Mouse (Mus musculus) liver, embryonic 16.5 days (tissue): Measurements from ENCODE around the gene St6galnac5. TPM values are rescaled to one million over a fixed set of nuclear protein-coding genes. Genes with fewer than 3 reads are reported as not detected.
A peak's percentile ranks its signal among the peaks of the same experiment; 100 is the strongest.

ENCODE experiments used
- ATAC-seq: fragments of 200-750 bp; cut with Nextera tagmentation; 2 replicates; pipeline ENCODE4 v1.8.0; 2017; ENCODE audit warnings: low read depth, mild to moderate bottlenecking, moderate number of reproducible peaks, moderate library complexity
- H3K27ac ChIP-seq: fragments of 300-500 bp; sonication (generic); 2 replicates; pipeline ENCODE4 v1.5.1; 2014; ENCODE audit warnings: mild to moderate bottlenecking, low read length
- H3K27me3 ChIP-seq: fragments of 300-500 bp; sonication (generic); 2 replicates; pipeline ENCODE4 v1.6.1; 2014; ENCODE audit warnings: low read depth, low read length, mixed read lengths; ENCODE audit not compliant: control insufficient read depth, insufficient read depth
- H3K36me3 ChIP-seq: fragments of 300-500 bp; sonication (generic); 2 replicates; pipeline ENCODE4 v1.6.1; 2014; ENCODE audit warnings: mild to moderate bottlenecking; ENCODE audit not compliant: control insufficient read depth, insufficient read depth
- H3K4me1 ChIP-seq: fragments of 300-500 bp; sonication (generic); 2 replicates; pipeline ENCODE4 v1.6.1; 2014; ENCODE audit warnings: low read depth, low read length, mixed read lengths; ENCODE audit not compliant: control insufficient read depth
- H3K4me2 ChIP-seq: fragments of 300-500 bp; sonication (generic); 2 replicates; pipeline ENCODE4 v1.6.1; 2014; ENCODE audit warnings: low read depth, low read length, mixed read lengths
- H3K4me3 ChIP-seq: fragments of 300-500 bp; sonication (generic); 2 replicates; pipeline ENCODE4 v1.5.1; 2014; ENCODE audit warnings: low read depth, mild to moderate bottlenecking, low read length
- H3K9ac ChIP-seq: fragments of 300-500 bp; sonication (generic); 2 replicates; pipeline ENCODE4 v1.6.1; 2014; ENCODE audit warnings: low read depth, low read length
- H3K9me3 ChIP-seq: fragments of 300-500 bp; sonication (generic); replicated peaks from 2 replicates; pipeline ENCODE4 v1.6.1; 2016; ENCODE audit warnings: low read length; ENCODE audit not compliant: control insufficient read depth
- WGBS: fragments of 180-500 bp; shearing (Covaris S2); extraction: QIAGEN DNeasy Blood & Tissue Kit; methylation state at CpG from one replicate; pipeline ENCODE4 v1.1.7; 2014; ENCODE audit not compliant: insufficient replicate concordance; 5-methylcytosine and 5-hydroxymethylcytosine counted together
- polyA plus RNA-seq: library from polyadenylated mRNA; unstranded; fragments of >200 nt; fragmentation: Nextera tagmentation; extraction: Ambion mirVana; gene quantifications from 2 replicates; pipeline ENCODE4 v1.2.1, GENCODE M21; 2015

The St6galnac5 gene
- polyA plus RNA-seq, 1 experiment from 2014 or later = 0.05 TPM

DNA sequence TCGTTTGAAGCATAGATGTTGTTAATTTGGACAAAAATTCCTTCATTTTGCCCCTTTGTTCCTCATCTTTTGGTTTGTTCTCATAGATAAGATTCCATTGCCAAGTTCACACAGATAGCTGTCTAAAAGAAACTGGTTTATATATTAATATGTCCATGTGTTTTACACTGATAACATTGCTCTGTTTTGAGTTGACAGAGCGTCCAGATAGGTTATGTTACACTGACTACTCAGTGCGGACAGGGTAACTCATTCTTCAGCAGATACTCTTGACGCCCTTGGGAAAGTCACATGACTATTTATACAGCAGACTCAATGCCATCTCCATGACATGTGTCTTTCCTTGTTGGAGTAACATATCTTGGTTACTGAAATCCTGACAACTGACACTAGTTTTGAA, 25.3 kb downstream of the St6galnac5 start:
- no peak overlapping the region for H3K9ac ChIP-seq
- no peaks in the 10 kb centered on the region for H3K27me3 ChIP-seq
- peak; percentile 27; the same call in 1 of the 2 replicates for ATAC-seq
- H3K4me1 ChIP-seq = no peaks in the 10 kb centered on the region
- H3K36me3 ChIP-seq = no peaks in the 10 kb centered on the region
- H3K27ac ChIP-seq = no peak overlapping the region
- no peaks in the 10 kb centered on the region for H3K9me3 ChIP-seq
- WGBS = 29% methylated on average over 4 of the region's 4 CpGs
- no peak overlapping the region for H3K4me2 ChIP-seq
- no peak overlapping the region for H3K4me3 ChIP-seq

- WGBS = 35% methylated on average over 5 of the region's 5 CpGs
- Histone ChIP-seq H3K27ac (no peak overlapping the region), H3K27me3 (no peaks in the 10 kb centered on the region), H3K4me1 (no peaks in the 10 kb centered on the region), H3K9ac (no peak overlapping the region), H3K4me3 (no peak overlapping the region), H3K9me3 (no peaks in the 10 kb centered on the region), H3K36me3 (no peaks in the 10 kb centered on the region), H3K4me2 (no peak overlapping the region)
- ATAC-seq = no peak
These were observed 26.0 kb downstream of the St6galnac5 start for GRCm38 (mm10) chr3:152956038-152956437.

GRCm38 (mm10) chr3:152951634-152952545, 30.2 kb downstream of the St6galnac5 start:
- Histone ChIP-seq H3K27ac (no peak overlapping the region), H3K9ac (no peak overlapping the region), H3K36me3 (no peaks in the 10 kb centered on the region), H3K27me3 (no peaks in the 10 kb centered on the region), H3K4me1 (no peaks in the 10 kb centered on the region; the same call in 1 of the 2 replicates), H3K4me3 (no peak overlapping the region), H3K4me2 (no peak overlapping the region), H3K9me3 (no peaks in the 10 kb centered on the region)
- WGBS = 26% methylated on average over 11 of the region's 11 CpGs
- ATAC-seq = no peak

DNA sequence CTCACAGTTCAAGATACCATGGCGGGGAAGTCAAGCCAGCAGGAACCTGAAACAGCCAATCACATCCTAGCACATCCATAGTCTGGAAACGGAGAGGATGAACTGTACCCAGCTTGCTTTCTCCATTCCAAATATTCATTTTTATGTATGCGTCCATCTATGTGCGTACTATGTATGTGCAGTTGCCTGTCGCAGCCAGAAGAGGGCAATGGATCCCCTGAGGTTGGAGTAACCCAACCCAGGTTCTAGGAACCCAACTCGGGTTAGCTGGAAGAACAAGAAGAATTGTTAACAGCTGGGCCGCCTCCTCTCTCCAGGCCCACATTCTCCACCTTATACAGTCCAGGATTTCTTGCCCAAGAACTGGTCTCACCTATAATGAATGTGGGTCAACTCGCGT, 31.1 kb downstream of the St6galnac5 start:
- ATAC-seq = no peak
- WGBS = 72% methylated on average over 9 of the region's 9 CpGs
- no peak overlapping the region for H3K27ac ChIP-seq
- no peak overlapping the region for H3K9ac ChIP-seq
- H3K27me3 ChIP-seq = no peaks in the 10 kb centered on the region
- no peak overlapping the region for H3K4me3 ChIP-seq
- no peaks in the 10 kb centered on the region for H3K9me3 ChIP-seq
- H3K36me3 ChIP-seq = no peaks in the 10 kb centered on the region
- H3K4me1 ChIP-seq = no peaks in the 10 kb centered on the region; the same call in 1 of the 2 replicates
- no peak overlapping the region for H3K4me2 ChIP-seq

- no peaks in the 10 kb centered on the region for H3K27me3 ChIP-seq
- H3K4me2 ChIP-seq = no peak overlapping the region
- H3K27ac ChIP-seq = no peak overlapping the region
- H3K4me1 ChIP-seq = no peaks in the 10 kb centered on the region; the same call in 1 of the 2 replicates
- no peaks in the 10 kb centered on the region for H3K9me3 ChIP-seq
- 0 out of 2 replicates have a peak, but pooled peaks have one; percentile 24 for ATAC-seq
- WGBS = 26% methylated on average over 5 of the region's 5 CpGs
- H3K36me3 ChIP-seq = no peaks in the 10 kb centered on the region
- no peak overlapping the region for H3K4me3 ChIP-seq
- no peak overlapping the region for H3K9ac ChIP-seq
These were observed 31.7 kb downstream of the St6galnac5 start for GRCm38 (mm10) chr3:152950299-152950698.

DNA sequence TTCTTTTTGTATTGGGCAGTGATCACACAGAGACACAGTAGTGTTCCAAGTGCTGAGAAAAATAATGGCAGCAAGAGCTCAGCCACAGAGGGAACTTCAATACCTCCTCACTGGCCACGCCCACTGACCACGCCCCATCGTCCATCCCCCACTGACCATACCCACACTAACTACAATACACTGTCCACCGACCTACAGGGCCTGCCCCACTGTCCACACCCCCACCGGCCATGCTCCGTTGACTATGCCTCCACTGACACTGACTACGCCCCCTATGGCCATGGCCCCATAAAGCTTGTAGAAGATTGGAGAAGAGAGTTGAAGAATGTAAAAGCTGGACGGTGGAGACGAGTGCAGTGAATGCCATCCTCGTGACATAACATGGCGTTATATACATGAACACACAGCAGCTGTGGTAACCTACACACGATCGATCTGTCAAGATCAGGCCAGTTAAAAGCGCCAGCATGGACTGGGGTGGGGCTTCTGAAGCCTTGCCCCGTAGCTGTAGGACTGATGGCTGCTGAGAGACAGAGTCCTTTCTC, 32.7 kb downstream of the St6galnac5 start:
- H3K36me3 ChIP-seq = no peaks in the 10 kb centered on the region
- no peak overlapping the region for H3K4me3 ChIP-seq
- ATAC-seq = 0 out of 2 replicates have a peak, but pooled peaks have one; percentile 16
- H3K27me3 ChIP-seq = no peaks in the 10 kb centered on the region
- H3K9me3 ChIP-seq = no peaks in the 10 kb centered on the region
- H3K4me2 ChIP-seq = no peak overlapping the region
- H3K27ac ChIP-seq = no peak overlapping the region
- 66% methylated on average over 15 of the region's 15 CpGs for WGBS
- no peak overlapping the region for H3K9ac ChIP-seq
- no peaks in the 10 kb centered on the region; the same call in 1 of the 2 replicates for H3K4me1 ChIP-seq

DNA sequence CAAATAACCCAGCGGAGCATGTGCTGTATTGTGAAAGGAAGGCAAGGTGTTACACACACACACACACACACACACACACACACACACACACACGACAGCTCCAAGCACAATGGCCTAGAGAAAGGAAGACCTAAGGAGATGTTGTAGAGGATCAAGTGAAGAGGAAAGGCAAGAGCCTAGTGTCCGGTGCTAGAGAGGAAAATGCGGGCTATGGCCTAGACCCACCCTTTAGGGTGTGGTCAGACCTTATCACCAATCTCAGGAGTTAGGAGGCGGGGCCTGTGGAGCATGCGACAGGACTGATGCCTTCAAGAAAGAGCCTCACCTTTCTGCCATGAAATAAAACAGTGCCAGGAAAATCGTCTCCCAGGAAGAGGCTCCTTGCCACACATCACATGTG, 33.5 kb downstream of the St6galnac5 start:
- H3K27ac ChIP-seq = no peak overlapping the region
- no peak overlapping the region for H3K4me3 ChIP-seq
- H3K27me3 ChIP-seq = no peaks in the 10 kb centered on the region
- ATAC-seq = no peak
- no peaks in the 10 kb centered on the region for H3K36me3 ChIP-seq
- H3K9me3 ChIP-seq = no peaks in the 10 kb centered on the region
- no peaks in the 10 kb centered on the region; the same call in 1 of the 2 replicates for H3K4me1 ChIP-seq
- H3K9ac ChIP-seq = no peak overlapping the region
- H3K4me2 ChIP-seq = no peak overlapping the region
- WGBS = 53% methylated on average over 7 of the region's 7 CpGs

GRCm38 (mm10) chr3:152947031-152947640, 34.9 kb downstream of the St6galnac5 start:
- Histone ChIP-seq H3K36me3 (no peaks in the 10 kb centered on the region), H3K4me1 (no peaks in the 10 kb centered on the region; the same call in 1 of the 2 replicates), H3K4me2 (no peak overlapping the region), H3K27me3 (no peaks in the 10 kb centered on the region), H3K27ac (no peak overlapping the region), H3K9me3 (no peaks in the 10 kb centered on the region), H3K4me3 (no peak overlapping the region), H3K9ac (no peak overlapping the region)
- no peak for ATAC-seq
- WGBS = 76% methylated on average over 11 of the region's 11 CpGs
